Comparison of ENCODE assay signal across 13 mouse cellular contexts in the genomic region with DNA sequence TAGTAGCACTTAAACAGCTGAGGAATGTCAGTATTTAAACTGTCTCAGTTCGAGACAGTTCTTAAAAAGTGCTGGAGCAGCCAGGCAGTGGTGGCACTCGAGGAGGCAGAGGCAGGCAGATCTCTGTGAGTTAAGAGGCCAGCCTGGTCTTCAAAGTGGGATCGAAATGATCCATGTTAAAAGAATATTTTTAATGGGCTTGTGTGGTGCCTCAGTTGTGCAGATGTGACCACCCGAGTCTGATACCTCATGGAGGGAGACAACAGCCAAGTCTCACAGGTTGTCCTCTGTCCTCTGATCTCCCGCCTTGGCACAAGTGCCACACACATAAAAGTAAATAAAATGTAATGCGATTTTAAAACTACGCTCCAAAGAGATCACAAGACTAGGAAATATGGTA. TPM values are rescaled to one million over a fixed set of nuclear protein-coding genes. Genes with fewer than 3 reads are reported as not detected.
DNase-seq lines count a peak whose midpoint lies in the region; ATAC-seq and TF ChIP-seq lines count a peak whose summit lies in the region.
"Had no signal": no experiment of that assay in that cellular context is flagged by ENCODE, and none has a peak within 500 bp of the region (broad histone marks: within the 10 kb centered on the region; RNA-seq: fewer than 3 reads in every experiment).

No protein-coding gene starts in this region.

- H3K36me3 ChIP-seq in embryonic facial prominence, embryonic 13.5 days: no peaks in the 10 kb centered on the region
- H3K36me3 ChIP-seq in embryonic facial prominence, embryonic 10.5 days (replicated peaks): no peaks in the 10 kb centered on the region
- H3K36me3 ChIP-seq in hindbrain, embryonic 14.5 days (replicated peaks; ENCODE audit: control insufficient read depth, insufficient read depth): no peaks in the 10 kb centered on the region
- no peaks in the 10 kb centered on the region for H3K36me3 ChIP-seq in hindbrain, embryonic 11.5 days (ENCODE audit: control insufficient read depth, insufficient read depth, low read length)
- H3K36me3 ChIP-seq in midbrain, embryonic 15.5 days (replicated peaks): no peaks in the 10 kb centered on the region
- H3K36me3 ChIP-seq in midbrain, embryonic 11.5 days (ENCODE audit: control insufficient read depth, insufficient read depth, low read length): no peaks in the 10 kb centered on the region
- H3K36me3 ChIP-seq in small intestine, adult 2 months (ENCODE audit: control insufficient read depth, insufficient read depth, low read length): peaks cover 3% of the 10 kb centered on the region; the same call in 1 of the 2 replicates
- H3K36me3 ChIP-seq: neural tube, embryonic 12.5 days had no signal

- H3K27me3 ChIP-seq in embryonic facial prominence, embryonic 13.5 days: no peaks in the 10 kb centered on the region
- peaks cover 28% of the 10 kb centered on the region for H3K27me3 ChIP-seq in embryonic facial prominence, embryonic 10.5 days (replicated peaks; ENCODE audit: low read depth, poor library complexity, severe bottlenecking)
- no peaks in the 10 kb centered on the region for H3K27me3 ChIP-seq in hindbrain, embryonic 14.5 days (ENCODE audit: control insufficient read depth, insufficient read depth, low read length)
- H3K27me3 ChIP-seq in hindbrain, embryonic 11.5 days (ENCODE audit: control insufficient read depth, insufficient read depth, low read length): peaks cover 16% of the 10 kb centered on the region
- H3K27me3 ChIP-seq in midbrain, embryonic 15.5 days (replicated peaks): no peaks in the 10 kb centered on the region
- H3K27me3 ChIP-seq in midbrain, embryonic 11.5 days (ENCODE audit: control insufficient read depth, insufficient read depth, low read length): peaks cover 22% of the 10 kb centered on the region
- H3K27me3 ChIP-seq in small intestine, adult 2 months (ENCODE audit: control insufficient read depth, insufficient read depth, low read length): no peaks in the 10 kb centered on the region

- no peak for TF ChIP-seq POLR2A in small intestine, adult 2 months (IDR thresholded peaks at IDR 0.05; ENCODE audit: low read depth, low read length)

- no peak for TF ChIP-seq CTCF in small intestine, adult 2 months (IDR thresholded peaks at IDR 0.05; ENCODE audit: extremely low read depth, insufficient read length, insufficient replicate concordance, low read depth, low read length)

- 93% methylated on average over 7 of the region's 7 CpGs for WGBS in embryonic facial prominence, embryonic 13.5 days
- WGBS in embryonic facial prominence, embryonic 10.5 days: 95% methylated on average over 7 of the region's 7 CpGs
- WGBS in hindbrain, embryonic 14.5 days: 97% methylated on average over 7 of the region's 7 CpGs
- WGBS in hindbrain, embryonic 11.5 days: 93% methylated on average over 7 of the region's 7 CpGs
- 96% methylated on average over 7 of the region's 7 CpGs for WGBS in midbrain, embryonic 15.5 days
- WGBS in midbrain, embryonic 11.5 days: 97% methylated on average over 7 of the region's 7 CpGs
- 78% methylated on average over 7 of the region's 7 CpGs for WGBS in small intestine, adult 2 months

- DNase-seq in embryonic facial prominence, embryonic 10.5 days (ENCODE audit: low spot score): no peak
- no peak for DNase-seq in hindbrain, embryonic 14.5 days (ENCODE audit: low spot score)
- no peak for DNase-seq in hindbrain, embryonic 11.5 days (ENCODE audit: low spot score)
- no peak for DNase-seq in midbrain, embryonic 11.5 days (ENCODE audit: low spot score, missing footprints)
- DNase-seq in spleen, postnatal 10 days (ENCODE audit: low spot score in 2 of 2): no peak
- DNase-seq: adrenal gland, postnatal 14 days; thymus, postnatal 4 days had no signal

- H3K27ac ChIP-seq in embryonic facial prominence, embryonic 13.5 days: 0 out of 2 replicates have a peak overlapping the region, but pooled peaks have one; percentile 33
- H3K27ac ChIP-seq in embryonic facial prominence, embryonic 10.5 days (replicated peaks): no peak overlapping the region
- no peak overlapping the region for H3K27ac ChIP-seq in hindbrain, embryonic 14.5 days
- no peak overlapping the region for H3K27ac ChIP-seq in hindbrain, embryonic 11.5 days (ENCODE audit: low read depth, low read length)
- peak overlapping the region; percentile 44; the same call in 1 of the 2 replicates for H3K27ac ChIP-seq in midbrain, embryonic 15.5 days
- no peak overlapping the region for H3K27ac ChIP-seq in midbrain, embryonic 11.5 days (ENCODE audit: low read depth, low read length)
- peak overlapping the region; percentile 32; the same call in 1 of the 2 replicates for H3K27ac ChIP-seq in small intestine, adult 2 months (ENCODE audit: insufficient read depth, low read depth, low read length)
- H3K27ac ChIP-seq: liver, embryonic 14.5 days; neural tube, embryonic 12.5 days had no signal

- no peak for ATAC-seq in embryonic facial prominence, embryonic 13.5 days (ENCODE audit: insufficient number of reproducible peaks, insufficient read depth, low FRiP score, low TSS enrichment, low read depth)
- ATAC-seq in hindbrain, embryonic 14.5 days (ENCODE audit: low FRiP score): no peak
- ATAC-seq in hindbrain, embryonic 11.5 days (ENCODE audit: low FRiP score): no peak
- no peak for ATAC-seq in midbrain, embryonic 15.5 days (replicated peaks)
- ATAC-seq in midbrain, embryonic 11.5 days (ENCODE audit: low FRiP score): no peak

- H3K4me3 ChIP-seq in embryonic facial prominence, embryonic 13.5 days: peak overlapping the region; percentile 66
- H3K4me3 ChIP-seq in embryonic facial prominence, embryonic 10.5 days: no peak overlapping the region
- H3K4me3 ChIP-seq in hindbrain, embryonic 14.5 days (replicated peaks; ENCODE audit: low read length): no peak overlapping the region
- no peak overlapping the region for H3K4me3 ChIP-seq in hindbrain, embryonic 11.5 days (ENCODE audit: low read depth, low read length)
- no peak overlapping the region for H3K4me3 ChIP-seq in midbrain, embryonic 15.5 days
- H3K4me3 ChIP-seq in midbrain, embryonic 11.5 days (ENCODE audit: low read depth, low read length): no peak overlapping the region
- no peak overlapping the region for H3K4me3 ChIP-seq in small intestine, adult 2 months (ENCODE audit: low read depth, low read length)

- no peaks in the 10 kb centered on the region for H3K9me3 ChIP-seq in embryonic facial prominence, embryonic 13.5 days
- H3K9me3 ChIP-seq in embryonic facial prominence, embryonic 10.5 days: no peaks in the 10 kb centered on the region
- no peaks in the 10 kb centered on the region for H3K9me3 ChIP-seq in hindbrain, embryonic 14.5 days (ENCODE audit: control insufficient read depth, low read length)
- no peaks in the 10 kb centered on the region for H3K9me3 ChIP-seq in hindbrain, embryonic 11.5 days (ENCODE audit: control insufficient read depth, low read length)
- no peaks in the 10 kb centered on the region for H3K9me3 ChIP-seq in midbrain, embryonic 15.5 days
- no peaks in the 10 kb centered on the region for H3K9me3 ChIP-seq in midbrain, embryonic 11.5 days (ENCODE audit: control insufficient read depth, low read length)
- H3K9me3 ChIP-seq: neural tube, embryonic 12.5 days had no signal

- H3K9ac ChIP-seq in embryonic facial prominence, embryonic 13.5 days: no peak overlapping the region
- no peak overlapping the region for H3K9ac ChIP-seq in hindbrain, embryonic 14.5 days
- H3K9ac ChIP-seq in hindbrain, embryonic 11.5 days (ENCODE audit: low read depth, low read length): no peak overlapping the region
- no peak overlapping the region for H3K9ac ChIP-seq in midbrain, embryonic 15.5 days
- no peak overlapping the region for H3K9ac ChIP-seq in midbrain, embryonic 11.5 days (ENCODE audit: low read length)
- H3K9ac ChIP-seq: liver, embryonic 14.5 days; neural tube, embryonic 12.5 days had no signal

- H3K4me1 ChIP-seq in embryonic facial prominence, embryonic 13.5 days: peaks cover 58% of the 10 kb centered on the region
- H3K4me1 ChIP-seq in embryonic facial prominence, embryonic 10.5 days: peaks cover 53% of the 10 kb centered on the region
- peaks cover 26% of the 10 kb centered on the region for H3K4me1 ChIP-seq in hindbrain, embryonic 14.5 days (replicated peaks; ENCODE audit: control insufficient read depth, insufficient read depth, low read length)
- no peaks in the 10 kb centered on the region; the same call in 1 of the 2 replicates for H3K4me1 ChIP-seq in hindbrain, embryonic 11.5 days (replicated peaks; ENCODE audit: control insufficient read depth, insufficient read depth, low read length)
- peaks cover 37% of the 10 kb centered on the region for H3K4me1 ChIP-seq in midbrain, embryonic 15.5 days
- 0 out of 2 replicates have a peak, but pooled peaks cover 3% of the 10 kb centered on the region for H3K4me1 ChIP-seq in midbrain, embryonic 11.5 days (ENCODE audit: control insufficient read depth, insufficient read depth, low read length)
- H3K4me1 ChIP-seq in small intestine, adult 2 months (ENCODE audit: control insufficient read depth, insufficient read depth, insufficient read length, low read length): peaks cover 36% of the 10 kb centered on the region

- 0 out of 2 replicates have a peak overlapping the region, but pooled peaks have one; percentile 85 for H3K4me2 ChIP-seq in embryonic facial prominence, embryonic 13.5 days
- H3K4me2 ChIP-seq in hindbrain, embryonic 14.5 days (replicated peaks): peak overlapping the region; percentile 76; the same call in 1 of the 2 replicates
- H3K4me2 ChIP-seq in hindbrain, embryonic 11.5 days (replicated peaks; ENCODE audit: low read depth, low read length): no peak overlapping the region
- H3K4me2 ChIP-seq in midbrain, embryonic 15.5 days: peak overlapping the region; percentile 74; the same call in 1 of the 2 replicates
- no peak overlapping the region for H3K4me2 ChIP-seq in midbrain, embryonic 11.5 days

RNA-seq across cellular contexts. Expression of gene Jup, which starts 1.0 kb away (rescaled TPM):
- polyA plus RNA-seq in embryonic facial prominence, embryonic 13.5 days (2015; fragmentation: Nextera tagmentation; extraction: Ambion mirVana): 104 TPM in 2 replicates
- polyA plus RNA-seq in embryonic facial prominence, embryonic 10.5 days (2016; fragmentation: Nextera tagmentation; extraction: Ambion mirVana): 45.8 and 52.6 TPM in 2 replicates
- 59.6 and 60.2 TPM in 2 replicates for polyA plus RNA-seq in hindbrain, embryonic 14.5 days (2014; fragmentation: Nextera tagmentation; extraction: Ambion mirVana)
- 26.7 and 30.7 TPM in 2 replicates for polyA plus RNA-seq in hindbrain, embryonic 11.5 days (2014; fragmentation: Nextera tagmentation; extraction: Ambion mirVana)
- polyA plus RNA-seq in midbrain, embryonic 15.5 days (2015; fragmentation: Nextera tagmentation; extraction: Ambion mirVana): 104 and 105 TPM in 2 replicates
- polyA plus RNA-seq in midbrain, embryonic 11.5 days (2014; fragmentation: Nextera tagmentation; extraction: Ambion mirVana): 23.5 and 25.2 TPM in 2 replicates
- polyA plus RNA-seq in small intestine, adult 2 months (2012; rRNA removed): 253 and 689 TPM in 2 replicates

RNA-seq across cellular contexts. Expression of gene P3h4, which starts 16.1 kb away (rescaled TPM):
- polyA plus RNA-seq in embryonic facial prominence, embryonic 13.5 days (2015; fragmentation: Nextera tagmentation; extraction: Ambion mirVana): 52.2 and 57.2 TPM in 2 replicates
- polyA plus RNA-seq in embryonic facial prominence, embryonic 10.5 days (2016; fragmentation: Nextera tagmentation; extraction: Ambion mirVana): 34.1 and 34.9 TPM in 2 replicates
- 19.1 and 20.4 TPM in 2 replicates for polyA plus RNA-seq in hindbrain, embryonic 14.5 days (2014; fragmentation: Nextera tagmentation; extraction: Ambion mirVana)
- polyA plus RNA-seq in hindbrain, embryonic 11.5 days (2014; fragmentation: Nextera tagmentation; extraction: Ambion mirVana): 19.6 and 22.9 TPM in 2 replicates
- 20.3 and 21.2 TPM in 2 replicates for polyA plus RNA-seq in midbrain, embryonic 15.5 days (2015; fragmentation: Nextera tagmentation; extraction: Ambion mirVana)
- 19.3 and 19.7 TPM in 2 replicates for polyA plus RNA-seq in midbrain, embryonic 11.5 days (2014; fragmentation: Nextera tagmentation; extraction: Ambion mirVana)
- polyA plus RNA-seq in small intestine, adult 2 months (2012; rRNA removed): 11.4 and 12.8 TPM in 2 replicates
- polyA plus RNA-seq: erythroblast, embryonic 14.5 days had no signal

RNA-seq across cellular contexts. Expression of gene Fkbp10, which starts 17.0 kb away (rescaled TPM):
- polyA plus RNA-seq in embryonic facial prominence, embryonic 13.5 days (2015; fragmentation: Nextera tagmentation; extraction: Ambion mirVana): 125 and 134 TPM in 2 replicates
- 61.4 and 67.0 TPM in 2 replicates for polyA plus RNA-seq in embryonic facial prominence, embryonic 10.5 days (2016; fragmentation: Nextera tagmentation; extraction: Ambion mirVana)
- 22.7 and 24.7 TPM in 2 replicates for polyA plus RNA-seq in hindbrain, embryonic 14.5 days (2014; fragmentation: Nextera tagmentation; extraction: Ambion mirVana)
- polyA plus RNA-seq in hindbrain, embryonic 11.5 days (2014; fragmentation: Nextera tagmentation; extraction: Ambion mirVana): 38.7 and 46.1 TPM in 2 replicates
- 23.3 and 27.5 TPM in 2 replicates for polyA plus RNA-seq in midbrain, embryonic 15.5 days (2015; fragmentation: Nextera tagmentation; extraction: Ambion mirVana)
- 33.0 and 36.2 TPM in 2 replicates for polyA plus RNA-seq in midbrain, embryonic 11.5 days (2014; fragmentation: Nextera tagmentation; extraction: Ambion mirVana)
- 7.2 and 10.0 TPM in 2 replicates for polyA plus RNA-seq in small intestine, adult 2 months (2012; rRNA removed)

RNA-seq across cellular contexts. Expression of gene Hap1, which starts 42.6 kb away (rescaled TPM):
- 5.9 and 7.6 TPM in 2 replicates for polyA plus RNA-seq in embryonic facial prominence, embryonic 13.5 days (2015; fragmentation: Nextera tagmentation; extraction: Ambion mirVana)
- 14.0 and 14.2 TPM in 2 replicates for polyA plus RNA-seq in embryonic facial prominence, embryonic 10.5 days (2016; fragmentation: Nextera tagmentation; extraction: Ambion mirVana)
- 105 and 137 TPM in 2 replicates for polyA plus RNA-seq in hindbrain, embryonic 14.5 days (2014; fragmentation: Nextera tagmentation; extraction: Ambion mirVana)
- polyA plus RNA-seq in hindbrain, embryonic 11.5 days (2014; fragmentation: Nextera tagmentation; extraction: Ambion mirVana): 12.0 and 12.8 TPM in 2 replicates
- 315 and 316 TPM in 2 replicates for polyA plus RNA-seq in midbrain, embryonic 15.5 days (2015; fragmentation: Nextera tagmentation; extraction: Ambion mirVana)
- polyA plus RNA-seq in midbrain, embryonic 11.5 days (2014; fragmentation: Nextera tagmentation; extraction: Ambion mirVana): 16.4 TPM in 2 replicates
- 2.7 and 4.6 TPM in 2 replicates for polyA plus RNA-seq in small intestine, adult 2 months (2012; rRNA removed)

RNA-seq across cellular contexts. Expression of gene Nt5c3b, which starts 43.1 kb away (rescaled TPM):
- 158 and 167 TPM in 2 replicates for polyA plus RNA-seq in embryonic facial prominence, embryonic 13.5 days (2015; fragmentation: Nextera tagmentation; extraction: Ambion mirVana)
- polyA plus RNA-seq in embryonic facial prominence, embryonic 10.5 days (2016; fragmentation: Nextera tagmentation; extraction: Ambion mirVana): 150 and 156 TPM in 2 replicates
- polyA plus RNA-seq in hindbrain, embryonic 14.5 days (2014; fragmentation: Nextera tagmentation; extraction: Ambion mirVana): 98.5 and 101 TPM in 2 replicates
- polyA plus RNA-seq in hindbrain, embryonic 11.5 days (2014; fragmentation: Nextera tagmentation; extraction: Ambion mirVana): 92.6 and 96.0 TPM in 2 replicates
- polyA plus RNA-seq in midbrain, embryonic 15.5 days (2015; fragmentation: Nextera tagmentation; extraction: Ambion mirVana): 115 and 116 TPM in 2 replicates
- 88.9 and 91.6 TPM in 2 replicates for polyA plus RNA-seq in midbrain, embryonic 11.5 days (2014; fragmentation: Nextera tagmentation; extraction: Ambion mirVana)
- 7.9 and 8.4 TPM in 2 replicates for polyA plus RNA-seq in small intestine, adult 2 months (2012; rRNA removed)

Comparison
In these comparisons a context has a peak if more than half of its experiments do, and no peak if none do; other contexts are left out.
1. H3K27ac ChIP-seq: peak in embryonic facial prominence, embryonic 13.5 days (single experiment), midbrain, embryonic 15.5 days (single experiment) and small intestine, adult 2 months (single experiment); none in embryonic facial prominence, embryonic 10.5 days (single experiment), hindbrain, embryonic 14.5 days (single experiment), hindbrain, embryonic 11.5 days (single experiment) and midbrain, embryonic 11.5 days (single experiment).
2. H3K4me2 ChIP-seq: peak in embryonic facial prominence, embryonic 13.5 days (single experiment), hindbrain, embryonic 14.5 days (single experiment) and midbrain, embryonic 15.5 days (single experiment); none in hindbrain, embryonic 11.5 days (single experiment) and midbrain, embryonic 11.5 days (single experiment).